Mouse (Mus musculus): ENCODE data around the gene Pemt.

The Pemt gene

DNA sequence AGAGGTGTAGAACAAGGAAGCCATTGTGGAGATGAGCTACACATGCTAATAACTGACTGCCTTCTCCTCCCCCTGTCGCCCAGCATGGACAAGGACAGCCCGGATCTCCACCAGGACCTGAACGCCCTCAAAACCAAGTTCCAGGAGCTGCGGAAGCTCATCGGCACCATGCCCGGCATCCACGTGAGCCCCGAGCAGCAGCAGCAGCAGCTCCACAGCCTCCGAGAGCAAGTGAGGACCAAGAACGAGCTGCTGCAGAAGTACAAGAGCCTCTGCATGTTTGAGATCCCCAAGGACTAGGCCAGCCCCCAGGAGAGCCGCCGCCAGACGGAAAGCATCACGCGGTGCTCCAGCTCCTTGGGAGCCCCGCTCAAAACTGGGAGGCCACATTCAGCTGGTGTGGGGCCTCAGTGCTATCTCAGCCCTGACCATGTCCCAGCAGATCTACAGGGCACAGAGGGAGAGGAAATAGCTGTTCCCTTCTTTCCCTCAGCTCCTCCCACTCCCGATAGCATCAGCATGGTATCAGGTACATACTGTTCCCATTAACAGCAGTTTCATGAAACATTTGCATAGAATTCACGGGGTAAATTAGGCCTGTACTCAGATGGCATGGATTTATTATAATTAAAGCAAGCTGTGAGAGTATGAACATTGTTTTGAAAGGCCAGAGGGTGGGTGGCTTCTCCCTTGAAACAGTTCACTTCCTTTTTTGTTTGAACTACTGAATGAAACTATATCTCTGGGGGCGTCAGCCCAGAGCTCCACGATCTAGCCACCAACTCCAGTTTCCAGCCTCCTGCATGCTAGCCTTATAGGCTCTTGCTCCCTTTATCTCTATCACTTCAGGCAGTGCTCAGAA is 85.6 kb downstream of the Pemt start:
- no peak for TF ChIP-seq GATA4 (IDR thresholded peaks at IDR 0.05; ENCODE audit: insufficient replicate concordance, low read length)

DNA sequence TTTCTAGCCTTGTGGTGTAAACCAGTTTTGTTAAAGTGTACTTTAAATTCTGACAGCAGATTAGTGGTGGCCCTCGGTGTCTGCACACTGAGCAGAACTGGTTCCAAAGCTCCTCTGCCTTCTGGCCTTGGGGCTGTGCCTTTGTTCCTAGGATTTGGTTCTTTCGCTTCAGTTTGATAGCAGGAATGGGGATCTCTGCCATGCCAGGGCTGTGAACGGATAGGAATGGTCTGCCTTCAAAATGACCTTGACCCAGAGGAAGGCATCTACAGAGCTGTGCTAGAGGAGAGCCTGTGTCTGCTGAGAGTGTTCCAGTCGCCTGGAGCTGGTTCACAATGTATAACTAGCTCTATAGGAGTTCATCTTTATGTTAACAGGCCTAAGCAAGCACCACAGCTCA is 86.8 kb downstream of the Pemt start:
- TF ChIP-seq GATA4 (IDR thresholded peaks at IDR 0.05; ENCODE audit: insufficient replicate concordance, low read length) = no peak

DNA sequence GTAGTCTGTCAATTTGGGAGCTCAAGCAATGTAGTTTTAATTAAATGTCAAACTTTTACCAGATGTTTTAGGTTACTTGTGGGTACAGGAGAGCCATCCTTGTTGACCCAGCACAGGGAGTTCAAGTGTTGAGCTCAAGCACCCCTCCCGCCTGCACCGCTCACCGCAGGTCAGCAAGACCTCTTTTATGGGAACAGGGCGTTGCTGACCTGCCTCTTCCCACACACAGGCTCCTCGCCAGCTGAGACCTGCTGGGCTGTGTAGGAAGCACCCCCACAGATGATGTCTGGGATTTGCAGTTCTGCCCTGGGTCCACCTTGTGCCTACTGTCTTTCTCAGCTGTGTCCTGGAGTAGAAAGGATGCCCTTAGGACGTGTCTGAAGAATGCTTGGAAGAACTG is 89.5 kb downstream of the Pemt start:
- TF ChIP-seq GATA4 (IDR thresholded peaks at IDR 0.05; ENCODE audit: insufficient replicate concordance, low read length) = no peak

DNA sequence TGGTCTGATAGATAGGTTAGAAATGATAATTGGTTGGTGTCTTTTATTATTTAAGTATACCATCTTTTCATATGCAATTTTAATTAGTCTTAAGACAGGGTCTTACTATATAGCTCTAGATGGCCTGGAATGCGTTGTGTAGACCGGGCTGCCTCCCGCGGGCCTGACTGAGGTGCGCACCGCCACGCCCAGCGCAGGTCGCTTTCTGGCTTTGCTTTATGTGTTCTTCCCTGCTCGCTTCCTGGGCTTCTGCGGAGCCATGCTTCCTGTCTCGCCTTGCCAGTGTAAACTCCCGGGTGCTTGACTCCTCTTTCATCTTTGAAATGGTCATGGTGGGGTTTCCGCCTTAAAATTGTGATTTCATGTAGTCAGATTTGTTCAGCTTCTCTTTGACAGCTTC is 93.4 kb downstream of the Pemt start:
- no peak for TF ChIP-seq GATA4 (IDR thresholded peaks at IDR 0.05; ENCODE audit: insufficient replicate concordance, low read length)

DNA sequence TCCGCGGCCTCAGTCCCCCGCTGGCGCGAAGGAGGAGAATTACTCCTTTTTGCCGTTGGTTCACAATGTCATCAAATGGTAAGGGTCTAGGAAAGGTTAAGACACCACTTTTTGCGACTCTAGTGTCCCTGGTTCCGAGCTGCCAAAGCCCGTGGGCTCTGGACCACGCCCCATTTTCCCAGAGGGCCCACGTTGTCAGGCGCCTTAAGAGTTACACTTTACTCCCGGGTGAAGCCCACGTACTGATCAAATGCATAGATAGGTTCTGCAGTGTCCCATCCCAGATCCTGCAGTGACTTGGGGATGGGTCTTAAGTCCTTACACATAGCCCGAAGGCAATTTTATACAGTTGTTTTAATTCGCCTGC is 97.9 kb downstream of the Pemt start:
- TF ChIP-seq GATA4 (IDR thresholded peaks at IDR 0.05; ENCODE audit: insufficient replicate concordance, low read length) = no peak

DNA sequence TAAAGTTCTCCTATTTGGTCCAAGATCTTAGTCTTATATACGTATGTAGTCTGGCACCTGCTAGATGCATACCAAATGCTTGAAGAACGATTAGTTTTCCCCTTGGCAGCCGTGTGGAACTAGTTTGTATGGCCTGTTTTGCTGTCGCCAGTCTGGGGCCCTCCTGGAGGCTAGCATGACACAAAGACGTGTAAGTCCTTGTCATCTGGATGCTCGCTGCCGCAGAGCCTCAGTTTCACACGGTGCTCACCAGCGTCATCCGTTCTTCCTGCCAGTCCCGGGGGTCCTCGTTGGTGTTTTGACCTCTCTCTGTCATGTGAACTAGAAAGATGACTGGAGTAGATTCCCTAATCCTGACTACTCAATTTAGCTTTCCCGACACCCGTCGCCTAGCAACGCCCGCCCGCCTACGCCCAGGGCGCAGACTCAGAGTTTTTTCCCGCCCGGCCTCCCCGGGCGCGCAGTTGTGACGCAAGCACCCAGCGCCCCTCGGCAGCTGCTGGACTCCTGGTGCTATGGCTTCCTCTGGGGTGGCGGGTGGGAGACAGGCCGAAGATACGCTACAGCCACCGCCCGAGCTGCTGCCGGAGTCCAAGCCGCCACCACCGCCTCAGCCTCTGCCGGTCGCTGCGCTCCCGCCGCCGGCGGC is 98.4 kb downstream of the Pemt start, which contains the start of gene Med9:
Gene Med9, plus strand, starts transcription at position 455 of the 649 bp plus-strand sequence.
- no peak for TF ChIP-seq GATA4 (IDR thresholded peaks at IDR 0.05; ENCODE audit: insufficient replicate concordance, low read length)

DNA sequence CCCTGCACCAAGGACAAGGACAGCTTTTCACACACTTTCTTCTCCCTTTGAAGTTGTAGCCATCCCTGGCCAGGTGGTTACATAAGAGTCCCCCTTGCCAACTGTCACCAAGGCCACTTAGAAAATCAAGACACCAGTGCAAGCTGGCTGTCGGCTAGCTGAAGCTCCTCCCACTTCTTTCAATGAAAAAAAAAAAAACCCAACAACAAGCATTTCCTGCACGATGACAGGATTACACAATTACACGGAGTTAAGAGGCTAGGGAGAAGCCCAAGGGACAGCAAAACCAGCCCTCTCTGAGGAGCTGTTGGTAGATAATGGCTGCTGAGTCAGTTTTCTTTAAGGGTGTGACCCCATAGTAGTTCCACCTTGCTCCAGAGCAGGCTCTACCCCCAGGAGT is 104.9 kb downstream of the Pemt start:
- TF ChIP-seq GATA4 (IDR thresholded peaks at IDR 0.05; ENCODE audit: insufficient replicate concordance, low read length) = no peak

DNA sequence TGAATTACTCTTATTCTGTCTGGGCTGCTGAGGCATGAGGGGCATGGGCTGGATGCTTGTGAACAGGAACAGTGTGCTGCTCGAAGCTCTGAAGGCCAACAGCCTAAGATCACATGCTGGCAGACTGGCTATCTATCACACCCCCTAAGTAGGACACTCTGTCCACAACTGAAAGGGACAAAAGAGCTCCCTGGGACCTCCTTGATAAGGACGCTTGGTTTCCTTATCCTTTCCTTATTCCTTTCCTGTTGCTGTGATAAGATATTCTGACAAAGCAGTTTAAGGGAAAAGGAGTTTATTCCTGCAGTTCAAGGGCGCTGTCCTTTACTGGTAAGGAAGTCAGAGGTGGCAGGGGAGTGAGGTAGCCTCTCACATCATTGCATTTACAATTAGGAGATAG is 105.6 kb downstream of the Pemt start:
- TF ChIP-seq GATA4 (IDR thresholded peaks at IDR 0.05; ENCODE audit: insufficient replicate concordance, low read length) = peak; percentile 98

DNA sequence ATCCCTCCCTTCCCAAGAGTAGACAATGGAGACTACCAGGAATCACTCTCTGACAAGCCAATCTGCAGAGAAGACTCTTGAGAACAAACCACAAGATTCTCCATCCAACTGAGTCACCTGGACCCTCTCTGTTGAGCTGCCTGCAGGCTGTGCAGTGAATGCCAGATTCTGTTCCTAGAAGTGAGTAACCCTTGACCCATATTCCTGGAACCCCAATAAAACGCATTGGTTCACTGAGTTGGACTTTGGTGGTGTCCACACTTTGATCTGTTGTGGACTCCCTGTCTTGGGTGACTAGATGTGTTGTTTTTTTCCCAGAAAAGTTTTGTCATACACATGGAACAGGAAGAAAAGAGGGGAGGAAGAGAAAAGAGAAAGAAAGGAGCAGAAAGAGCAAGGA is 106.5 kb downstream of the Pemt start:
- TF ChIP-seq GATA4 (IDR thresholded peaks at IDR 0.05; ENCODE audit: insufficient replicate concordance, low read length) = no peak

DNA sequence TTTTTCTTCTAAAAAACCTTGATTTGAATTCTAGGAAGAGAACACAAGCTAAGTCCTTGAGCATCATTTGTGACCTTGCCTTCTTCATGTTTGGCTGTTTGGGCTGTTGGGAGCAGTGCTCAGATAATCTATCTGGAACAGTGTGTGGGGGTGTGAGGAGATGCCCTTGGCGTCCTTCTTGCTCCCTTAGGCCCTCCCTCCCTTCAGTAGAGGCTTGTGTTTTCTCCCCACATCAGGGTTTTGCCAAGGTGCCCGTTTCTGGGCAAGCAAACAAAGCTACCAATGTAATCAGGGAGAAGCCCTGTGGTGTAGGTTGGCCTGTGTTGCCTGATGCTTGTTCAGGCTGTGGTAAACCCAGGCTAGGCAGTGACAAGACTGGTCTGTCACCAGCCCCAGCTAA is 108.7 kb downstream of the Pemt start:
- TF ChIP-seq GATA4 (IDR thresholded peaks at IDR 0.05; ENCODE audit: insufficient replicate concordance, low read length) = no peak

DNA sequence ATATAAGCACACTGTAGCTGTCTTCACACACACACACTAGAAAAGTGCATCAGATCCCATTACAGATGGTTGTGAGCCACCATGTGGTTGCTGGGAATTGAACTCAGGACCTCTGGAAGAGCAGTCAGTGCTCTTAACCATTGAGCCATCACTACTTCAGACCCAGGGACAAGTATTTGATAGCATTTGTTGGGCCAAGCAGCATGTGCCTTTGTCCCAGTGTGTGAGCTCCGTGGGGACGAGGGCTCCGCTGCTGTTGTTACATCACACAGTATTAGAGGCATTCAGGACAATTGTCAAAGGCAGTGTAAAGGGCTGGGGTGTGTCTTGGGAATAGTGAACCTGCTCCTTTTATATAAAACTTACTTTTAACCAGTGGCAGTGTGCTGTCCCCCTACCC is 109.3 kb downstream of the Pemt start:
- TF ChIP-seq GATA4 (IDR thresholded peaks at IDR 0.05; ENCODE audit: insufficient replicate concordance, low read length) = no peak

DNA sequence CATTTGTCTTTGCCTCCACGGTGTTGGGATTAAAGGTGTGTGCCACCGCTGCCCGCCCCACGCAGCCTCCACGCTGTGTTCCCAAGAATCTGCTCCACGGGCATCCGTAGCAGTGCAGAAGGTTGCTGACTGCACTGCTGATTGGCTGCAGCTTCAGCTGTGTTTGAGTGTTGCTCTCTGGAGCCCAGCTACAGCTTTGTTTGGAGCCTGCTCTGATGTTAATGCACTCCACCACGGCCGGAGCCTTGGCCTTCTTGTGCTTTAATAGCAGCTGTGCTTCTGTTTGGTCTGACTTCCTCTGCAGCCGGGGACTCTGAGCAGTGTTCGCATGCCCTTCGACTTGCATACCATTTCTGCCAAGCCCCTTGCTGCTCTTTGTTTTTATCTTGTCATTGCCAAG is 112.3 kb downstream of the Pemt start:
- no peak for TF ChIP-seq GATA4 (IDR thresholded peaks at IDR 0.05; ENCODE audit: insufficient replicate concordance, low read length)

DNA sequence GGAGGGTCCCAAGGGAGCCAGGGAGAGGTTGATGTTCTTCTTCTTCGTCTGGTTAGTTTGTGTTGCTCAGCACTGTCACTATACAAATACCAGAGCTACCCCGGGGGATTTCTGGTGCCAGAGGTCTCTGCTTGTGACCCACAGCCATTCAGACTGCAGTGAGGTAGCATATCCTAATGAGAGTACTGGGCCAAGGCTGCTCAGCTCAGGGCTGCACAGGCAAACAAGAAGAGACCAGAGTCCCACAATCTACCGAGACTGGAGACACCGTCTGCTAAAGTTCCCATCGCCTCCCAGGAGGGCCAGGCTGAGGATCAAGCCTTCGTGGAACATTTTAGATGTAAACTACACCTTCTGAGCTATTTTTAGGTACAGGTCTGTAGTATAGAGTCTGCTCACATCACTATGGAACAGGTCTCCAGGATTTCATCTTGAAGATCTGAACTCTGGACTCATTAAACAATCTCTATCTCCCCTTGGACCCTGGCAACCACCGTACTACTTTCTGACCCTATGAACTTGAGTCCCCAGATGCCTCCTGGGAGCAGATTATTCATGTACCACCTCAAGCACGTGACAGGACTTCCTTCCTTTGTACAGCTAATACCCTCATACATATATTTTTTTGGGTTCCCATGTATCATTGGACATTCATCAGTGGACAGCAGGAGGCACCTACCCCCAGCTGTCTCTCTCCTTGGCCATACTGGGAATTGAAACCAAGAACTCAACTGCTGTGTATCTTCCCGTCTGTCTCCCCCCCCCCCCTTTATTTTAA is 113.5 kb downstream of the Pemt start:
- no peak for TF ChIP-seq GATA4 (IDR thresholded peaks at IDR 0.05; ENCODE audit: insufficient replicate concordance, low read length)

DNA sequence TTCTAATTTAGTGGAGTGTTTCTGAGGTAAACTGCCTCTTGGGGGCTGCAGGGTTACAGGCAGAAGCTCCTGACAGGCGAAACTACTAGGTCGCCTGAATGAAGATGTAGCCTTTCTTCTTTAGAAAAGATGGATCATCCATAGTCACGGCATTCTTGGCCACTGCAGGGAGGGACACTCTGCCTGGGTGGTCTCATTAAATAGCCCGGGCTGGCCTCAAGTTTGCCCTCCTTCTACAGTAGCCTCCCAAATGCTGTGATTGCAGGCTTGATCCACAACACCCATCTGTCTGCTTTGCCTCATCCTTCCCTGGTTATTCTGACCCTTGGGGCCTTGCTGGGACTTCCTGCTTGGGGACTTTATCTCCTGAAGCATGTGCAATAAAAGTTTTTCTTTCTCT is 116.3 kb downstream of the Pemt start:
- TF ChIP-seq GATA4 (IDR thresholded peaks at IDR 0.05; ENCODE audit: insufficient replicate concordance, low read length) = no peak

DNA sequence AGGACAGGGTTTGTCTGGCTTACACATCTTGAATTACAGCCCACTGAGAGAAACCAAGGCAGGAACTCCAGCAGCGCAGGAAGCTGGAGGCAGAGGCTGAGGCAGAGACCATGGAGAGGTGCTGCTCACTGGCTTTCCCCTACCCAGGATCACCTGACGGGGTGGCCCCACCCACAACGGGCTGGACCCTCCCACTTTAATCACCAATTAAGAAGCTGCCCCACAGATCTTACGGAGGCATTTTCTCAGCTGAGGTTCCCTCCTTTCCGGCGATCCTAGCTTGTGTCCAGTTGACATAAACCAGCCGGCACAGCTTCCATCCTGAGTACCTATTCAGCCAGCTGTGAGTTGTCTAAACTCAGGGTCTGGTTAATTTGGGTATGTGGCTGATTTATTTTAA is 125.0 kb downstream of the Pemt start:
- no peak for TF ChIP-seq GATA4 (IDR thresholded peaks at IDR 0.05; ENCODE audit: insufficient replicate concordance, low read length)
